Mouse (Mus musculus) E14TG2a.4 (cell line): ENCODE results near the gene Zfp518a.

Experiments used
- H3K27me3 ChIP-seq: 2 replicates; pipeline ENCODE4 v1.6.1; 2014; ENCODE audit warnings: low read length, control low read depth; ENCODE audit not compliant: insufficient read depth
- H3K36me3 ChIP-seq: 2 replicates; pipeline ENCODE4 v1.6.1; 2014; ENCODE audit warnings: low read length, control low read depth; ENCODE audit not compliant: insufficient read depth
- H3K4me1 ChIP-seq: replicated peaks from 2 replicates; pipeline ENCODE4 v1.6.1; 2014; ENCODE audit warnings: low read depth, low read length, control low read depth
- H3K4me3 ChIP-seq: replicated peaks from 2 replicates; pipeline ENCODE4 v1.5.1; 2014; ENCODE audit warnings: mild to moderate bottlenecking, low read length
- H3K9me3 ChIP-seq: 2 replicates; pipeline ENCODE4 v1.6.1; 2014; ENCODE audit warnings: low read length, control low read depth
- CTCF ChIP-seq: conservative IDR thresholded peaks from 2 replicates; pipeline ENCODE4 v1.5.1; 2014; ENCODE audit warnings: low read length
- NANOG ChIP-seq: IDR thresholded peaks from 2 replicates; pipeline ENCODE4 v1.6.1; 2014; ENCODE audit warnings: borderline replicate concordance, low read length, mixed read lengths
- POU5F1 ChIP-seq: IDR thresholded peaks from 2 replicates; pipeline ENCODE4 v1.6.1; 2014; ENCODE audit warnings: low read length, borderline replicate concordance

Gene Zfp518a

GRCm38 (mm10) chr19:40894519-40895392 lies at the start of gene Zfp518a:
TSS of gene Zfp518a (plus strand) at chr19:40894705.
- H3K4me3 ChIP-seq, result peak within 1 kb of the TSS; percentile 90
- peaks cover 8% of the 10 kb centered on the region; the same call in 1 of the 2 replicates for H3K27me3 ChIP-seq
- H3K4me1 ChIP-seq, result peaks cover 3% of the 10 kb centered on the region; the same call in 1 of the 2 replicates
- H3K36me3 ChIP-seq, result peaks cover 6% of the 10 kb centered on the region; the same call in 1 of the 2 replicates
- TF ChIP-seq POU5F1 (no peak), CTCF (no peak), NANOG (no peak)
- no peaks in the 10 kb centered on the region; the same call in 1 of the 2 replicates for H3K9me3 ChIP-seq

GRCm38 (mm10) chr19:40844731-40845130 lies 49.8 kb upstream of the Zfp518a start:
- H3K4me3 ChIP-seq, result no peak overlapping the region
- H3K36me3 ChIP-seq, result peaks cover 62% of the 10 kb centered on the region
- no peak for TF ChIP-seq NANOG
- TF ChIP-seq CTCF, result no peak
- TF ChIP-seq POU5F1, result no peak
- H3K27me3 ChIP-seq, result no peaks in the 10 kb centered on the region
- peaks cover 14% of the 10 kb centered on the region for H3K4me1 ChIP-seq
- H3K9me3 ChIP-seq, result no peaks in the 10 kb centered on the region

- no peak for TF ChIP-seq CTCF
- TF ChIP-seq NANOG, result no peak
- no peak for TF ChIP-seq POU5F1
- Histone ChIP-seq H3K27me3 (no peaks in the 10 kb centered on the region), H3K4me3 (no peak overlapping the region), H3K36me3 (peaks cover 40% of the 10 kb centered on the region), H3K4me1 (0 out of 2 replicates have a peak, but pooled peaks cover 6% of the 10 kb centered on the region), H3K9me3 (no peaks in the 10 kb centered on the region)
Measured at GRCm38 (mm10) chr19:40849391-40849790, 45.1 kb upstream of the Zfp518a start.

DNA sequence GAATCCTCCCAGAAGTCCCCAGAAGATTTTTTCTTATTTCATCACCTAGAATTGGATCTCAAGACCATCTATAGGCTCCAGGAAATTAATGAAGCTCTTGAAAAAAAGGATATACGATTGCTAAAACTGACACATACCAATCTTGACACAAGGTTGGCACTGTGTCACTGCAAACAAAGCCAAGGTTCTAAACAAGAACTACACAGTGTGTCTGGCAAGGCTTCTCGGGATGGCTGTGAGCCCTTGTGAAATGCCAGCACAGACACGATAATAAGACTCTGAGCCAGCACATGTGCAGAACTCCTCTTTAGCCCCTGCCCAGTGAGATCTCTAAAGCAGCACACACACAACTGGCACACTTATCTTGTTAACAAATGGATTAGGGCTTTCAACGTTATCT lies 35.0 kb upstream of the Zfp518a start:
- H3K27me3 ChIP-seq, result 0 out of 2 replicates have a peak, but pooled peaks cover 2% of the 10 kb centered on the region
- no peaks in the 10 kb centered on the region for H3K36me3 ChIP-seq
- H3K9me3 ChIP-seq, result peaks cover 4% of the 10 kb centered on the region
- H3K4me3 ChIP-seq, result no peak overlapping the region
- no peaks in the 10 kb centered on the region for H3K4me1 ChIP-seq
- TF ChIP-seq CTCF (no peak), POU5F1 (no peak), NANOG (no peak)

DNA sequence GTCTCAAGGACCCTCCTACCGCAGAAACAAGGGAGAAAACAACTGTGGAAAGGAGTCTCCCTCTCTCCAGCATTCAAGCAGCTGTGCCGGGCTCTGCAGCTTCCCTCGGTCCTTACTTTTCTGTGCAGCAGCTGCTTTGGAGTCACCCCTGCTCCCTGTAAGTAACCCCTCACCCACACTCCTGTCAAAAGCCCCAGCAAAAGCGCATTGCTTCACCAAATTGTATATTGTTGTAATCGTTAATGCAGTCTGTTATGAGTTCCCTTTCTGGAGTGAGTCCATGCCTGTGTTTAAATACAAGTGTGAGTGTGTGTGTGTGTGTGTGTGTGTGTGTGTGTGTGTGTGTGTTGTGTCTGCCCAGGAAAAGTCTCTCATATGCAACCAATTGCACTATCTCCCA lies 26.2 kb upstream of the Zfp518a start:
- H3K9me3 ChIP-seq, result peaks cover under 1% of the 10 kb centered on the region
- peak overlapping the region; percentile 43; the same call in 1 of the 2 replicates for H3K4me3 ChIP-seq
- TF ChIP-seq POU5F1 (no peak), NANOG (no peak), CTCF (no peak)
- peaks cover 26% of the 10 kb centered on the region for H3K4me1 ChIP-seq
- 0 out of 2 replicates have a peak, but pooled peaks cover 2% of the 10 kb centered on the region for H3K27me3 ChIP-seq
- no peaks in the 10 kb centered on the region for H3K36me3 ChIP-seq

DNA sequence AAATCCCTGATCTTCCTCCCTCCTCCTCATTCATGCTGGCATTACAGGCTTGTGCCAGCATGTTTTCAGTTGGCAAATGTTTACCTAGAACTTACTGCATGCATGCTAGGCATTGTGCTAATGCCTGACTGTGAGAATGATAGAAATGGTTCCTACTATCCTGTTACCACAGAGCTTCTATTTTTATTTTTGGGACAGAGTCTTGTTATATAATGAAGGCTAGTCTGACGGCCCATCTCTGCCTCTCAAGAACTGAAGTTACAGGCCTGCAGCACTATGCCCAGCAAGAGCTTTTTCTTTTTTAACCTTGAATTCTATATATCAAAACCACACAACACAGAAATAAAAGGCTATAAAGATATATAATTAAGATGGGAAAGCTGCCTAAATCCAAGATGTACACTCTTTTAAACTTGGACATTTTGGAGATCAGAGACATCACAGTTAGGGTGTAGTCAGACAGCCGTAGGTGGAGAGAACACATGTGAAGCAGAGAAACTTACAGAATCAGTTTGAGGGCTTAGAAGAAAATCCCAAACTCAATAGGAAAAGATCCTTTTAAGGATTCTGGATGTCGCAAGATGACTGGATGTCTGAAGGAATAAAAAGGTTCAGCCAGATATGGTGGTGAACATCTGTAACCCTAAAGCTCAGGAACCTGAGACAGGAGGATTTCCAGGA lies 24.9 kb upstream of the Zfp518a start:
- no peak for TF ChIP-seq NANOG
- no peak for TF ChIP-seq CTCF
- TF ChIP-seq POU5F1, result no peak
- H3K36me3 ChIP-seq, result no peaks in the 10 kb centered on the region
- H3K9me3 ChIP-seq, result 0 out of 2 replicates have a peak, but pooled peaks cover 4% of the 10 kb centered on the region

GRCm38 (mm10) chr19:40872955-40873665 lies 21.4 kb upstream of the Zfp518a start:
- H3K4me1 ChIP-seq, result peaks cover 14% of the 10 kb centered on the region
- 0 out of 2 replicates have a peak, but pooled peaks cover 4% of the 10 kb centered on the region for H3K9me3 ChIP-seq
- H3K36me3 ChIP-seq, result no peaks in the 10 kb centered on the region
- H3K27me3 ChIP-seq, result peaks cover 16% of the 10 kb centered on the region
- H3K4me3 ChIP-seq, result peak overlapping the region; percentile 81
- TF ChIP-seq POU5F1, result no peak
- TF ChIP-seq CTCF, result peak; percentile 34; the same call in 1 of the 2 replicates

More for the DNA sequence above, 24.9 kb upstream of the Zfp518a start:
- Histone ChIP-seq H3K4me1 (peaks cover 29% of the 10 kb centered on the region), H3K27me3 (peaks cover 2% of the 10 kb centered on the region; the same call in 1 of the 2 replicates), H3K4me3 (no peak overlapping the region)

DNA sequence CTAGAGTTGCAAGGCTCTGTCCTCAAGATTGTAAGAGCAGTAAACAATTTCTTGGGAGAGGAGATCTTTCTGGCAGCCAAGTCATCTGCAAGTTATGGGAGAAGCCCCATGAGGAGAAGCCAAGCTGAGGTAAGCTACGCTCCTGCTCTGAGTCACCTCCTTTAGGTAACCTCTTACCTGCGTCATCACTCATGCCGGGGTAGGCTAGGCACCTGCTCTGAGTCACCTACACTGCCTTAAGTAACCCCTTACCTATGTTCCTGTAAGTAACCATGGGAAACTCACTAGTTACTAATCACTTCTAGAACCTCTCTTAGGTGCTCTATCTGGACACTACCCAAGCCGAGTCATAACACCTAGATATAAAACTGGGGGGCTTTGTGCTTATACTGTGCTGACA lies 12.8 kb upstream of the Zfp518a start:
- Histone ChIP-seq H3K9me3 (no peaks in the 10 kb centered on the region), H3K27me3 (peaks cover 15% of the 10 kb centered on the region), H3K4me3 (no peak overlapping the region), H3K36me3 (no peaks in the 10 kb centered on the region), H3K4me1 (peaks cover 3% of the 10 kb centered on the region; the same call in 1 of the 2 replicates)
- TF ChIP-seq NANOG, result no peak
- TF ChIP-seq POU5F1, result no peak
- no peak for TF ChIP-seq CTCF
